Mouse (Mus musculus): ENCODE measurements around the gene Rab4b. TPM values are rescaled to one million over a fixed set of nuclear protein-coding genes. Genes with fewer than 3 reads are reported as not detected.

Gene Rab4b
- polyA plus RNA-seq, 1 experiment, result 55.9 TPM

- H3K27me3 ChIP-seq (replicated peaks; ENCODE audit: control insufficient read depth, insufficient read depth, low read length), result no peaks in the 10 kb centered on the region
- peaks cover 39% of the 10 kb centered on the region for H3K4me1 ChIP-seq (ENCODE audit: control insufficient read depth, insufficient read depth, low read length)
- no peaks in the 10 kb centered on the region; the same call in 1 of the 2 replicates for H3K36me3 ChIP-seq (ENCODE audit: control insufficient read depth, insufficient read depth, low read length)
- TF ChIP-seq POLR2A (IDR thresholded peaks at IDR 0.05; ENCODE audit: low read depth, low read length) (no peak), CTCF (conservative IDR thresholded peaks at IDR 0.05; ENCODE audit: insufficient read depth, insufficient read length, low read depth, low read length) (no peak)
- WGBS, result 0% methylated on average over 8 of the region's 8 CpGs
- peak overlapping the region; percentile 93 for H3K4me3 ChIP-seq (ENCODE audit: insufficient read depth, low read depth, low read length)
- no peak for DNase-seq
- peak overlapping the region; percentile 97 for H3K27ac ChIP-seq (ENCODE audit: insufficient read depth, low read depth, low read length)
Measured at GRCm38 (mm10) chr7:27165696-27166095, 13.0 kb downstream of the Rab4b start.

GRCm38 (mm10) chr7:27165007-27165655 lies 13.6 kb downstream of the Rab4b start:
- Histone ChIP-seq H3K27me3 (replicated peaks; ENCODE audit: control insufficient read depth, insufficient read depth, low read length) (no peaks in the 10 kb centered on the region), H3K4me3 (ENCODE audit: insufficient read depth, low read depth, low read length) (peak overlapping the region; percentile 93), H3K4me1 (ENCODE audit: control insufficient read depth, insufficient read depth, low read length) (peaks cover 43% of the 10 kb centered on the region), H3K27ac (ENCODE audit: insufficient read depth, low read depth, low read length) (peak overlapping the region; percentile 97), H3K36me3 (ENCODE audit: control insufficient read depth, insufficient read depth, low read length) (no peaks in the 10 kb centered on the region; the same call in 1 of the 2 replicates)
- TF ChIP-seq POLR2A (IDR thresholded peaks at IDR 0.05; ENCODE audit: low read depth, low read length) (no peak), CTCF (conservative IDR thresholded peaks at IDR 0.05; ENCODE audit: insufficient read depth, insufficient read length, low read depth, low read length) (no peak)
- DNase-seq, result peak; percentile 67
- WGBS, result 39% methylated on average over 23 of the region's 23 CpGs

- peak; percentile 42 for DNase-seq
- Histone ChIP-seq H3K4me1 (ENCODE audit: control insufficient read depth, insufficient read depth, low read length) (peaks cover 44% of the 10 kb centered on the region), H3K4me3 (ENCODE audit: insufficient read depth, low read depth, low read length) (peak overlapping the region; percentile 9; the same call in 1 of the 2 replicates), H3K36me3 (ENCODE audit: control insufficient read depth, insufficient read depth, low read length) (no peaks in the 10 kb centered on the region; the same call in 1 of the 2 replicates), H3K27ac (ENCODE audit: insufficient read depth, low read depth, low read length) (peak overlapping the region; percentile 39), H3K27me3 (replicated peaks; ENCODE audit: control insufficient read depth, insufficient read depth, low read length) (no peaks in the 10 kb centered on the region)
- TF ChIP-seq POLR2A (IDR thresholded peaks at IDR 0.05; ENCODE audit: low read depth, low read length), result no peak
- TF ChIP-seq CTCF (conservative IDR thresholded peaks at IDR 0.05; ENCODE audit: insufficient read depth, insufficient read length, low read depth, low read length), result no peak
- WGBS, result 77% methylated on average over 33 of the region's 33 CpGs
Measured at GRCm38 (mm10) chr7:27164112-27164947, 14.4 kb downstream of the Rab4b start.

- DNase-seq, result no peak
- Histone ChIP-seq H3K36me3 (ENCODE audit: control insufficient read depth, insufficient read depth, low read length) (no peaks in the 10 kb centered on the region; the same call in 1 of the 2 replicates), H3K27me3 (replicated peaks; ENCODE audit: control insufficient read depth, insufficient read depth, low read length) (no peaks in the 10 kb centered on the region), H3K4me3 (ENCODE audit: insufficient read depth, low read depth, low read length) (no peak overlapping the region), H3K4me1 (ENCODE audit: control insufficient read depth, insufficient read depth, low read length) (peaks cover 42% of the 10 kb centered on the region), H3K27ac (ENCODE audit: insufficient read depth, low read depth, low read length) (no peak overlapping the region)
- WGBS, result 46% methylated on average over 5 of the region's 5 CpGs
- TF ChIP-seq CTCF (conservative IDR thresholded peaks at IDR 0.05; ENCODE audit: insufficient read depth, insufficient read length, low read depth, low read length) (no peak), POLR2A (IDR thresholded peaks at IDR 0.05; ENCODE audit: low read depth, low read length) (no peak)
Measured at GRCm38 (mm10) chr7:27163450-27163805, 15.3 kb downstream of the Rab4b start.

- DNase-seq, result no peak
- no peaks in the 10 kb centered on the region; the same call in 1 of the 2 replicates for H3K36me3 ChIP-seq (ENCODE audit: control insufficient read depth, insufficient read depth, low read length)
- no peak overlapping the region for H3K4me3 ChIP-seq (ENCODE audit: insufficient read depth, low read depth, low read length)
- 61% methylated on average over 5 of the region's 5 CpGs for WGBS
- TF ChIP-seq CTCF (conservative IDR thresholded peaks at IDR 0.05; ENCODE audit: insufficient read depth, insufficient read length, low read depth, low read length) (no peak), POLR2A (IDR thresholded peaks at IDR 0.05; ENCODE audit: low read depth, low read length) (no peak)
- H3K27me3 ChIP-seq (replicated peaks; ENCODE audit: control insufficient read depth, insufficient read depth, low read length), result no peaks in the 10 kb centered on the region
- H3K27ac ChIP-seq (ENCODE audit: insufficient read depth, low read depth, low read length), result no peak overlapping the region
- H3K4me1 ChIP-seq (ENCODE audit: control insufficient read depth, insufficient read depth, low read length), result peaks cover 37% of the 10 kb centered on the region
Measured at GRCm38 (mm10) chr7:27162780-27163449, 15.8 kb downstream of the Rab4b start.

GRCm38 (mm10) chr7:27161744-27162143 lies 17.0 kb downstream of the Rab4b start:
- 64% methylated on average over 4 of the region's 4 CpGs for WGBS
- DNase-seq, result peak; percentile 26
- Histone ChIP-seq H3K4me1 (ENCODE audit: control insufficient read depth, insufficient read depth, low read length) (peaks cover 31% of the 10 kb centered on the region), H3K27me3 (replicated peaks; ENCODE audit: control insufficient read depth, insufficient read depth, low read length) (no peaks in the 10 kb centered on the region), H3K36me3 (ENCODE audit: control insufficient read depth, insufficient read depth, low read length) (no peaks in the 10 kb centered on the region; the same call in 1 of the 2 replicates), H3K27ac (ENCODE audit: insufficient read depth, low read depth, low read length) (no peak overlapping the region), H3K4me3 (ENCODE audit: insufficient read depth, low read depth, low read length) (no peak overlapping the region)
- TF ChIP-seq CTCF (conservative IDR thresholded peaks at IDR 0.05; ENCODE audit: insufficient read depth, insufficient read length, low read depth, low read length) (no peak), POLR2A (IDR thresholded peaks at IDR 0.05; ENCODE audit: low read depth, low read length) (no peak)
